Mouse (Mus musculus): ENCODE measurements around the gene Wbp4. TPM values are rescaled to one million over a fixed set of nuclear protein-coding genes. Genes with fewer than 3 reads are reported as not detected.
"Not testable (repeated sequence)": the region's sequence is repeated elsewhere in the genome, so short reads cannot be mapped to it uniquely, and the experiment has no call there.

The Wbp4 gene
- 34.3 and 38.9 TPM in 2 replicates for total RNA-seq (2021)
- long read RNA-seq, experiment 1, transcript Wbp4-201 (10 exons, 3,704 nt): major isoform, 70 of 86 reads
- long read RNA-seq, experiment 1, partial matches to known transcripts: 4 of 86 reads
- long read RNA-seq, experiment 1, other reads (novel, unspliced or antisense): 12 of 86 reads
- long read RNA-seq, experiment 2, transcript Wbp4-201 (10 exons, 3,704 nt): major isoform, 55 of 66 reads
- long read RNA-seq, experiment 2, partial matches to known transcripts: 8 of 66 reads
- long read RNA-seq, experiment 2, other reads (novel, unspliced or antisense): 3 of 66 reads

GRCm38 (mm10) chr14:79481339-79482151 is at the start of gene Wbp4:
Gene Wbp4, minus strand, starts transcription at chr14:79481520.
- peak; percentile 94 for DNase-seq

GRCm38 (mm10) chr14:79530761-79531160 is 49.4 kb upstream of the Wbp4 start:
- DNase-seq: no peak

GRCm38 (mm10) chr14:79529581-79530554 is 48.5 kb upstream of the Wbp4 start:
- DNase-seq: no peak

- no peak for DNase-seq
Observed at GRCm38 (mm10) chr14:79527704-79528103, 46.4 kb upstream of the Wbp4 start.

GRCm38 (mm10) chr14:79526106-79526505 is 44.8 kb upstream of the Wbp4 start:
- not testable (repeated sequence) for DNase-seq

- no peak for DNase-seq
Observed at GRCm38 (mm10) chr14:79522387-79522786, 41.1 kb upstream of the Wbp4 start.

- no peak for DNase-seq
Observed at GRCm38 (mm10) chr14:79521471-79522117, 40.3 kb upstream of the Wbp4 start.

- DNase-seq: no peak
Observed at GRCm38 (mm10) chr14:79521056-79521455, 39.7 kb upstream of the Wbp4 start.

- no peak for DNase-seq
Observed at GRCm38 (mm10) chr14:79520612-79521011, 39.3 kb upstream of the Wbp4 start.

GRCm38 (mm10) chr14:79519663-79519975 is 38.3 kb upstream of the Wbp4 start:
- no peak for DNase-seq

- DNase-seq: peak; percentile 41
Observed at GRCm38 (mm10) chr14:79518761-79519662, 37.7 kb upstream of the Wbp4 start.

- DNase-seq: no peak
Observed at GRCm38 (mm10) chr14:79518123-79518522, 36.8 kb upstream of the Wbp4 start.

- no peak for DNase-seq
Observed at GRCm38 (mm10) chr14:79517185-79517740, 35.9 kb upstream of the Wbp4 start.

- no peak for DNase-seq
Observed at GRCm38 (mm10) chr14:79516751-79517150, 35.4 kb upstream of the Wbp4 start.

- DNase-seq: no peak
Observed at GRCm38 (mm10) chr14:79516243-79516610, 34.9 kb upstream of the Wbp4 start.

GRCm38 (mm10) chr14:79515511-79516242 is 34.4 kb upstream of the Wbp4 start:
- peak; percentile 32 for DNase-seq

GRCm38 (mm10) chr14:79515100-79515499 is 33.8 kb upstream of the Wbp4 start:
- no peak for DNase-seq

- no peak for DNase-seq
Observed at GRCm38 (mm10) chr14:79513951-79514350, 32.6 kb upstream of the Wbp4 start.

GRCm38 (mm10) chr14:79511521-79511920 is 30.2 kb upstream of the Wbp4 start:
- DNase-seq: no peak

Measured in adrenal gland, postnatal 14 days (tissue).